Mouse (Mus musculus) hindbrain, embryonic 10.5 days (tissue): ENCODE data around the gene Fbxl5. TPM values are rescaled to one million over a fixed set of nuclear protein-coding genes. Genes with fewer than 3 reads are reported as not detected.

Source experiments
- polyA plus RNA-seq: library from polyadenylated mRNA; unstranded; fragments of >200 nt; fragmentation: Nextera tagmentation; extraction: Ambion mirVana; gene quantifications from 2 replicates; pipeline ENCODE4 v1.2.1, GENCODE M21; 2016

The Fbxl5 gene
- polyA plus RNA-seq, 1 experiment from 2014 or later, result 47.5 TPM

Other genes starting within 250 kb of the Fbxl5 start
- 8.5 and 9.8 TPM in 2 replicates for gene Cc2d2a, start 159.3 kb downstream of the Fbxl5 start, polyA plus RNA-seq
- 0.14 TPM in 1 of 2 replicates, not detected in the other for gene Bst1, start 2.8 kb downstream of the Fbxl5 start, polyA plus RNA-seq
- gene Cd38, start 46.9 kb upstream of the Fbxl5 start, polyA plus RNA-seq, result 6.4 and 7.7 TPM in 2 replicates
- gene Gm7879, start 91.5 kb upstream of the Fbxl5 start, polyA plus RNA-seq, result not detected in 2 replicates
- gene Fgfbp1, start 160.1 kb upstream of the Fbxl5 start, polyA plus RNA-seq, result 4.3 and 4.7 TPM in 2 replicates